Mouse (Mus musculus): ENCODE results near the gene Pde3a. TPM values are rescaled to one million over a fixed set of nuclear protein-coding genes. Genes with fewer than 3 reads are reported as not detected.
A peak's percentile ranks its signal among the peaks of the same experiment; 100 is the strongest.

Gene Pde3a
- polyA plus RNA-seq, 1 experiment = 8.9 TPM

- H3K4me1 ChIP-seq (ENCODE audit: control insufficient read depth, insufficient read depth, low read length) = no peaks in the 10 kb centered on the region
- no peak overlapping the region for H3K4me3 ChIP-seq (ENCODE audit: insufficient read depth, low read length)
- no peak for TF ChIP-seq POLR2A (IDR thresholded peaks at IDR 0.05; ENCODE audit: low read depth, low read length)
- no peak for TF ChIP-seq CTCF (IDR thresholded peaks at IDR 0.05; ENCODE audit: borderline replicate concordance, insufficient read depth, low read length)
- no peak overlapping the region for H3K27ac ChIP-seq (ENCODE audit: insufficient read depth, low read length)
These were observed 7.3 kb upstream of the Pde3a start for GRCm38 (mm10) chr6:141241809-141242208.

GRCm38 (mm10) chr6:141245089-141245488, 4.0 kb upstream of the Pde3a start:
- Histone ChIP-seq H3K4me1 (ENCODE audit: control insufficient read depth, insufficient read depth, low read length) (no peaks in the 10 kb centered on the region), H3K27ac (ENCODE audit: insufficient read depth, low read length) (no peak overlapping the region), H3K4me3 (ENCODE audit: insufficient read depth, low read length) (no peak overlapping the region)
- TF ChIP-seq CTCF (IDR thresholded peaks at IDR 0.05; ENCODE audit: borderline replicate concordance, insufficient read depth, low read length) = no peak
- 0 out of 2 replicates have a peak, but pooled peaks have one; percentile 8 for TF ChIP-seq POLR2A (IDR thresholded peaks at IDR 0.05; ENCODE audit: low read depth, low read length)

- TF ChIP-seq CTCF (IDR thresholded peaks at IDR 0.05; ENCODE audit: borderline replicate concordance, insufficient read depth, low read length) = no peak
- TF ChIP-seq POLR2A (IDR thresholded peaks at IDR 0.05; ENCODE audit: low read depth, low read length) = no peak
- H3K4me1 ChIP-seq (ENCODE audit: control insufficient read depth, insufficient read depth, low read length) = no peaks in the 10 kb centered on the region
- H3K27ac ChIP-seq (ENCODE audit: insufficient read depth, low read length) = no peak overlapping the region
- no peak overlapping the region for H3K4me3 ChIP-seq (ENCODE audit: insufficient read depth, low read length)
These were observed 2.7 kb upstream of the Pde3a start for GRCm38 (mm10) chr6:141246391-141246790.

GRCm38 (mm10) chr6:141248081-141248480, 988 bp upstream of the Pde3a start:
- 0 out of 2 replicates have a peak overlapping the region, but pooled peaks have one; percentile 22 for H3K27ac ChIP-seq (ENCODE audit: insufficient read depth, low read length)
- H3K4me1 ChIP-seq (ENCODE audit: control insufficient read depth, insufficient read depth, low read length) = no peaks in the 10 kb centered on the region
- TF ChIP-seq POLR2A (IDR thresholded peaks at IDR 0.05; ENCODE audit: low read depth, low read length) = no peak
- TF ChIP-seq CTCF (IDR thresholded peaks at IDR 0.05; ENCODE audit: borderline replicate concordance, insufficient read depth, low read length) = no peak
- H3K4me3 ChIP-seq (ENCODE audit: insufficient read depth, low read length) = peak overlapping the region; percentile 59

GRCm38 (mm10) chr6:141249585-141250295, 671 bp downstream of the Pde3a start:
- Histone ChIP-seq H3K4me3 (ENCODE audit: insufficient read depth, low read length) (peak overlapping the region; percentile 60), H3K4me1 (ENCODE audit: control insufficient read depth, insufficient read depth, low read length) (no peaks in the 10 kb centered on the region), H3K27ac (ENCODE audit: insufficient read depth, low read length) (peak overlapping the region; percentile 6; the same call in 1 of the 2 replicates)
- peak; percentile 72 for TF ChIP-seq POLR2A (IDR thresholded peaks at IDR 0.05; ENCODE audit: low read depth, low read length)
- TF ChIP-seq CTCF (IDR thresholded peaks at IDR 0.05; ENCODE audit: borderline replicate concordance, insufficient read depth, low read length) = no peak

GRCm38 (mm10) chr6:141250296-141250629, 1.2 kb downstream of the Pde3a start:
- Histone ChIP-seq H3K4me3 (ENCODE audit: insufficient read depth, low read length) (peak overlapping the region; percentile 60), H3K4me1 (ENCODE audit: control insufficient read depth, insufficient read depth, low read length) (no peaks in the 10 kb centered on the region), H3K27ac (ENCODE audit: insufficient read depth, low read length) (no peak overlapping the region)
- no peak for TF ChIP-seq POLR2A (IDR thresholded peaks at IDR 0.05; ENCODE audit: low read depth, low read length)
- no peak for TF ChIP-seq CTCF (IDR thresholded peaks at IDR 0.05; ENCODE audit: borderline replicate concordance, insufficient read depth, low read length)

GRCm38 (mm10) chr6:141250984-141251383, 1.9 kb downstream of the Pde3a start:
- Histone ChIP-seq H3K27ac (ENCODE audit: insufficient read depth, low read length) (no peak overlapping the region), H3K4me3 (ENCODE audit: insufficient read depth, low read length) (peak overlapping the region; percentile 60), H3K4me1 (ENCODE audit: control insufficient read depth, insufficient read depth, low read length) (no peaks in the 10 kb centered on the region)
- TF ChIP-seq CTCF (IDR thresholded peaks at IDR 0.05; ENCODE audit: borderline replicate concordance, insufficient read depth, low read length) = no peak
- no peak for TF ChIP-seq POLR2A (IDR thresholded peaks at IDR 0.05; ENCODE audit: low read depth, low read length)

GRCm38 (mm10) chr6:141252520-141252919, 3.5 kb downstream of the Pde3a start:
- Histone ChIP-seq H3K27ac (ENCODE audit: insufficient read depth, low read length) (no peak overlapping the region), H3K4me3 (ENCODE audit: insufficient read depth, low read length) (no peak overlapping the region), H3K4me1 (ENCODE audit: control insufficient read depth, insufficient read depth, low read length) (no peaks in the 10 kb centered on the region)
- TF ChIP-seq CTCF (IDR thresholded peaks at IDR 0.05; ENCODE audit: borderline replicate concordance, insufficient read depth, low read length) (no peak), POLR2A (IDR thresholded peaks at IDR 0.05; ENCODE audit: low read depth, low read length) (no peak)

GRCm38 (mm10) chr6:141254956-141255355, 5.9 kb downstream of the Pde3a start:
- TF ChIP-seq CTCF (IDR thresholded peaks at IDR 0.05; ENCODE audit: borderline replicate concordance, insufficient read depth, low read length) (no peak), POLR2A (IDR thresholded peaks at IDR 0.05; ENCODE audit: low read depth, low read length) (no peak)
- H3K4me1 ChIP-seq (ENCODE audit: control insufficient read depth, insufficient read depth, low read length) = no peaks in the 10 kb centered on the region
- no peak overlapping the region for H3K4me3 ChIP-seq (ENCODE audit: insufficient read depth, low read length)
- no peak overlapping the region for H3K27ac ChIP-seq (ENCODE audit: insufficient read depth, low read length)

- H3K4me3 ChIP-seq (ENCODE audit: insufficient read depth, low read length) = no peak overlapping the region
- no peaks in the 10 kb centered on the region for H3K4me1 ChIP-seq (ENCODE audit: control insufficient read depth, insufficient read depth, low read length)
- H3K27ac ChIP-seq (ENCODE audit: insufficient read depth, low read length) = no peak overlapping the region
- TF ChIP-seq POLR2A (IDR thresholded peaks at IDR 0.05; ENCODE audit: low read depth, low read length) (no peak), CTCF (IDR thresholded peaks at IDR 0.05; ENCODE audit: borderline replicate concordance, insufficient read depth, low read length) (no peak)
These were observed 7.8 kb downstream of the Pde3a start for GRCm38 (mm10) chr6:141256896-141257295.

Data from embryonic fibroblast, embryonic 13.5 days (primary cell).